Mouse (Mus musculus): Measurements from ENCODE around the gene Plk2.

Plk2 gene

GRCm38 (mm10) chr13:110412572-110413209, 17.8 kb downstream of the Plk2 start:
- DNase-seq, result no peak

DNA sequence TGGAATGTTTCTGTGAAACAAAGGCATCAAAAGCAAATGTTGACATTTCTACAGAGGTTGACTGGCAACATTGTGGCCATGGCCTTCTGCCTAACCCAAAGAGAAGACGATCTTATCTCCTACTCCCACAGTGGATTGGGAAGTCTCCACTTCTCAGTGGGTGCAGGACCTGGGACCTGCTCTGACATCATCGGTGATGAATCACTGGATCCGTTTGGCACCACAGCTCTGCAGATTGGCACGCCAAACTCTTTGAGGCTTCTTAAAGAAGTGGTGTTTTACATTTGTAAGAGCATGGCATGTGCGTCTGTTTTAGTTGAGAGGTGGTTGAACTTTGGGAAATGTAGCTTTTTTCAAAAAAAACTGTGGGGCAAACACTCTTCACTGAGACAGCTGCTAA, 23.8 kb downstream of the Plk2 start:
- DNase-seq, result no peak

DNA sequence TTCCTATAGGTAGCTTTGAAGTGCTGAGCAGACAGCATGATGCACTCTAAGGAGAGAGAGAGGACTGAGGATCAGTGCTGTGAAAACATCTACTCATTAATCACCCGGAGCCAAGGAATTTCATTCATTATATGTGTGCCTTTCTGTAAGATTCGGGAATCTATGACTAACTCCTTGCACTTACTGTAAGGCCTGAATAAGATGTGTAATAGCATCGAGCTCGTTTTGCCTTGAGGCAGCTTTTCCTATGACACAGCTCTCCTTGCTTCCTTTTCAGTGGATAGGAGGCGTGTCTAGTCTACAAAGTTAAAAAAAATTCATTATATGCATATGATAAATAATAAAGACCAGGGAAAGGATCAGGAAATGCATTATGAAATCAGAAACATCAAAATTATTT, 24.8 kb downstream of the Plk2 start:
- DNase-seq, result no peak

GRCm38 (mm10) chr13:110422434-110422833, 27.6 kb downstream of the Plk2 start:
- no peak for DNase-seq

- no peak for DNase-seq
Observed at GRCm38 (mm10) chr13:110425512-110426222, 30.8 kb downstream of the Plk2 start.

GRCm38 (mm10) chr13:110431388-110431787, 36.5 kb downstream of the Plk2 start:
- no peak for DNase-seq

- no peak for DNase-seq
Observed at GRCm38 (mm10) chr13:110432062-110432566, 37.3 kb downstream of the Plk2 start.

DNA sequence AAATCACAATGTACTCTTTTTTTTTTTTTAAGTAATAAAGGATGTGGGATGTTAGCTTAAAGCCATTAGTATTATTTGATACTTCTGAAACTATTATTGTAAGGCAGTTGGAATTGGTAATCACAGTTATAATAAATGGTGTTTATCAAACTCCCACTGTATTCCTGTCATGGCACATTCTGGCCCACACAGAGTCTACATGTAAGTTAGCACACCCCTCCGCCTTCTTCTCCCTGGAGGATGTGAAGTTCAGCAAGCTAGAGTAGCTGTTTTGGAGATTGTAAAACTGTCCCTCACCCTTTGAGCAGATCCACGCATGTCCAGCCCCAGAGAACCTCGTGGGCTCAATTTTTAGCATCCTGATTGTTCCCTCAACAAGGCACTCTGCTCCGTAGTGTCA, 37.8 kb downstream of the Plk2 start:
- no peak for DNase-seq

- no peak for DNase-seq
Observed at GRCm38 (mm10) chr13:110436692-110437091, 41.8 kb downstream of the Plk2 start.

DNA sequence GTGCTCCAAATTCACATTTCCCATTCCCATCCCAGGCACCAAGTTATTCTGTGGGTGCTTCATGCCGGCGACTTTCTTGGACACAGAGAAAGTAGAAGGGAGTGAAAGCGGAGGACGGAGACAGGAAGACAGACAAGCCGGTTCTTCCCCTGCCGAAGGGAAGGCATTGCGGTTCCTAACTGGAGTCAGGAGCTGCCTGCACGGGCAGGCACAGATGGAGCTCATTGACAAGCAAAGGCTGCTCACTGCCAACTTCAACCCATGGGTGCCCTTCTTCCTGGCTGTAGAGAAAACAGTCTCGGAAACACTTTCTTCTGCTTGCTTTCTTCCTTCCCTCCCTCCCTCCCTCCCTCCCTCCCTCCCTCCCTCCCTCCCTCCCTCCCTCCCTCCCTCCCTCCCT, 43.8 kb downstream of the Plk2 start:
- DNase-seq, result no peak

DNA sequence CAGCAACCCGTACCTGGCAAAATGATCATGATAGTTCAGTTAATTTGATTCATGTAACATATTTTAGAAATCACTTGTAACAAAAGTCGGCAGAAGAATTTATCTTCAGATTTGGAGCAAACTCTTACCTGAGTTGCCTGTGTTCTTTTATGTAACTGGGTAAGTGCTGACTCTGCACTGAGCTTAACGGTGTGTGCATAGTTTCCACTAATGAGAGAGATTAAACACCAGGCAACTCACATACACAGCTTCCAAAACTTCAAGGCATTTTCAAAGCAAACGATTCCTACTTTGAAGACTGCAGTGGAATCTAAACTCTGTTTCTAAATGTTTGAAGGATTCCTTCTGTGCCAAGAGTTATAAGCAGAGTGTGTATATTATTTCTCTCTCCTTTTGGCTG, 49.5 kb downstream of the Plk2 start:
- DNase-seq, result no peak

DNA sequence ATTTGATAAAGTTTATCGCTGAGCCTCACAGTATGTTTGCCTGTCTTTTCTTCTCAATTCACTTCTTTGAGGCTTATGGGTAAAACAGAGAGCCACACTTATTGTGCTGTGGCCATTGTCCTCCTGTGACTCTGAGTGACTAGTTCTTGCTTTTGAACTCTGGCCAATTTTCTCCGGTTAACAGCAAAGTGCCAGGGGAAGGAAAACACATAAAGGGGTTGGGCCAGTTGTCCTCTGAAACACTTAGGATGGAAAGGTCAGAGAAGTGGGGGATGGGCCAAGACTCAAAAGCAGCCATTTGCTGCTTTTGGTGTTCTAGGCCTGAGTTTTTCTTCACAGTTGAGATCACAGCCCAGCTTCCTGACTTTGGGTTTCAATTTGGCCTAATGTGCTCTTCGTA, 50.0 kb downstream of the Plk2 start:
- DNase-seq, result no peak

DNA sequence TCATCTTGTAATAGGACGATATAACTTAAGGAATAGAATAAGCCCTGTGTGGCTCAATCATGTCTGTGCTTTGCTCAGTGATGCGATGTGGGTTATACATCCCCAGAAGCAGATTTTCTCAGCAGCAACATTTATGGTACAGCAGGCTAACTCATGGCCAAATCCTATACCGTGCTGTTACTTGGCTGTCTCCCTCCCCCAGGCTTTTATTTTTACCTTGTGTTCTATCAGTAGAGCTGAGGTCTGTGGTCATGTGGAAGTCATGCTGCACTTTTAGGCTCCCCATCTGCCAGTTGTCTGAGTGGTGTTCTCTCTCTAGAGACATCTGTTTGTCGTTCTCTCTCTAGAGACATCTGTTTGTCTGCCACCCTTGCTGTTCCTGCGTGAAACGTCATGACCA, 51.6 kb downstream of the Plk2 start:
- no peak for DNase-seq

GRCm38 (mm10) chr13:110450056-110450455, 55.2 kb downstream of the Plk2 start:
- no peak for DNase-seq

Measured in thymus, postnatal 14 days (tissue).